Mouse (Mus musculus): ENCODE measurements at regions not wholly inside any gene's neighbourhood (a gene's known extent, or its start where the extent isn't known, plus 50 kb on each side); places are given as distances from the start of the nearest gene placed in this dataset.
"Not testable (repeated sequence)": the region's sequence is repeated elsewhere in the genome, so short reads cannot be mapped to it uniquely, and the experiment has no call there.

DNA sequence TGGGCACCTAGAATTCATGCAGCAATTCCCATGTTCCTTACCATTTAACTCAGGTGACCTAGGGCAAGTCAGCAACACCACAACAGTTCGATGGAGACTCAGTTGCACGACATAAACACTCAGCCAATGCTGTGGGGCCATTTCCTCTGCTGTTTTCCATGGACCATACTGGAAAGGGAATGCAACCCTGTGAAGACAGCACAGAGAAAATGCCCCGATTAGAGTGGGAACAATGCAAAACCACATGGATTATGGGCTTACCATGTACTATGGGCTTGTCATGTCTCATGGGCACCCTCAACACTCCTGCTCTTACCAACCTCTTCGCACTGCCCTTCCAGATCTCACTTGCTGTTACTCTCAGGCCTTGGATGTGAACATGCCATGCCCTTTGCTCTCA, 207.6 kb downstream of the Snurf start:
- not testable (repeated sequence) for DNase-seq

DNA sequence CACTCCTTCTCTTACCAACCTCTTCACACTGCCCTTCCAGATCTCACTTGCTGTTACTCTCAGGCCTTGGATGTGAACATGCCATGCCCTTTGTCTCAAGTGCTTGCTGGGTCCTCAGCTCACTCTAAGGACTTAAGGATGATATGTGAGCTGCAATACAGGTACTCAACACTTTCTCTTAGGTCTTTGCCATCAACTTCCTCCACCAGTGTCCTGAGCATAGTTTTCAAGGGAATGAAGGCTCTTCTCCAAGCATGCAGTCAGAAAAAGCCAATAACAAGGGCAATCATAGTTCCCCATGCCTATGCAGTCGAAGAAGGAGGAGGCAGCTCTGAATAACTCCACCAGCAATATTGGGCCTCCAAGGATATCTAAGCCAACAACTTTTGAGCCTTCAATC, 235.1 kb downstream of the Snurf start:
- peak; percentile 2 for DNase-seq

DNA sequence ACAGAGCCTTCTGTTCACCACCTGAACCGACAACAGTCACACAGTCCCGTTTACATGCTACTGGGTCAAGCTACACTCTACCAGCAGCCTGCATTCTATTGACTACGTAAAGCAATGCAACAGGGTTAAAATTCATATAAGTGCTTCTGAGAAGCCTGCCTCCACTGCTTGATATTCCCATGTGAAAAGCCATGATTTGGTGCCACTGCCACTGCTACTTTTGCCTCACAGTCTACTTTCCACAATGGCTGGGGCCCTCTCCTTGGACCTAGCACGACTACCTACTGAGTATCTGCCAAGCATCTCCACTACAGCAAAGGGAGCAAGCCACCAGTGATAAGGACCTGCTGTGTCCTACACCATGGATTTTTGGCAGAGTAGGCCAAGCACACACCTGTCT, 236.2 kb downstream of the Snurf start:
- DNase-seq: peak; percentile 3

DNA sequence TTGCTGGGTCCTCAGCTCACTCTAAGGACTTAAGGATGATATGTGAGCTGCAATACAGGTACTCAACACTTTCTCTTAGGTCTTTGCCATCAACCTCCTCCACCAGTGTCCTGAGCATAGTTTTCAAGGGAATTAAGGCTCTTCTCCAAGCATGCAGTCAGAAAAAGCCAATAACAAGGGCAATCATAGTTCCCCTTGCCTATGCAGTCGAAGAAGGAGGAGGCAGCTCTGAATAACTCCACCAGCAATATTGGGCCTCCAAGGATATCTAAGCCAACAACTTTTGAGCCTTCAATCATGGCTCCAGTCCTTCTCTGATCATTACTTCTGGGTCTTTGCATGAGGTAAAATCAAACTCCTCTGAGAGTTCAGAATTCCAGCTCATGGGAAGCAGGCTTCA, 237.5 kb downstream of the Snurf start:
- DNase-seq: peak; percentile 1
